Mouse (Mus musculus): Measurements from ENCODE around the gene Calhm3.

DNA sequence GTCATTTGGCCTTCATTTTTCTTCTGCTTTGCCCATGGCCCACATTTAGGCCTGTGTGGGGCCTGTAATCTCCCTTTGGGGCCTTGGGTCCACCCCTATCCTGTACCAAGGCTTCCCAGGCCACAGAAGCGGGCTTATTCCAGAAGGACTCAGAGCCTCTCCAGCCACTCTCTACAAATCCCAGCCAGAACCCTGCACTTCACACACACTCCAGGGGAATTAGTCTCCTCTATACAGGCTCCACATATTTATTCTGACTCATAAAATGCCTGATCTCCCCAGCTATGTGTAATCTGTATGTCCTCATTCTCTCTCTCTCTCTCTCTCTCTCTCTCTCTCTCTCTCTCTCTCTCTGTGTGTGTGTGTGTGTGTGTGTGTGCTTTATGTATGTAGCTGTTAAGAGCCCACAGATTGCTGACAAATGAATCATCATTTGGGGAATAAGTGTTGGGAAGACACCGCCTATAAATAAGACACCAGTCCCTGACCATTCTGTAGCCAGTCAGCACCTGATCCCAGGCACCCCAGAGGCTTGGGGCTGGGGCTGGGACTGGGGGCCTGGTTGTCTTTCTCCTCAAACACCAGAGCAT, 19.4 kb upstream of the Calhm3 start:
- TF ChIP-seq CTCF (IDR thresholded peaks at IDR 0.05; ENCODE audit: control insufficient read depth, insufficient read depth, low read length) (no peak), POLR2A (IDR thresholded peaks at IDR 0.05; ENCODE audit: borderline replicate concordance, control insufficient read depth, low read depth, low read length) (no peak)

Data from bone marrow, adult 2 months (tissue).